Mouse (Mus musculus): ENCODE results near the gene Smdt1.

DNA sequence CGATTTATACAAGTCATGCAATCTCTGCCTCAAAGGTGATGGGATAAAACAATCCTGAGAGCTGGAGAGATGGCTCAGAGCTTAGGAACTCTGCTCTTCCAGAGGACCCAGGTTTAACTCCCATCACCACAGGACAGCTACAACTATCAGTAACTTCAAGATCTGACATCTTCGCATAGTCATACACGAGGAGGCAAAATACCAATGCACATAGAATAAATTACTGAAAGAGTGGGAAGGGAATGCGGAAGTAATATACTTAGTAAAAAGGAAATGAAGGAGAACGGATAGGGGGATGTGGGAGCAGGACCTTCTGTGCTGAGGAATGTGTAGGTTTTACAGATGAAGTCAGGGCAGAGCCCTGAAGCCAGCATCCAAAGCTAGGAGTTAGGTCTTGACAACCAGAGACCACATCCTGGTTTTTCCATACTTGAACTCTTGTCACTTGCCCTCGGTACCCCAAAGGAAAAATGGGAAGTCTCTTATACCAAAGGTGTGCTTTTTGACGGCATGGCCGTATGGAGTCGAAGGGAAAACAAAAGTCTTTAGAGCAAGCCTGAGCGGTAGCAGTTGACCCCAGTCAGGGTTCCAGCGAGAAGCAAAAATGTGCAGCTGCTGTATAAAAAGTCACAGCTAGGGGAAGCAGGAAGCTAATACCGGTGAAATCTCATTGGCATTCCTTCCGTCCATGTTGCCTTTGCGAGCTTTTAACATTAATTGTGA is 8.0 kb downstream of the Smdt1 start:
- TF ChIP-seq MAX (IDR thresholded peaks at IDR 0.05), result no peak
- no peak for TF ChIP-seq CTCF (IDR thresholded peaks at IDR 0.05; ENCODE audit: control insufficient read depth, insufficient read depth, insufficient read length)

Data from C2C12 (cell line).